Mouse (Mus musculus): Measurements from ENCODE around the gene Zfp354b.

Gene Zfp354b

GRCm38 (mm10) chr11:50886231-50886932 lies 45.1 kb downstream of the Zfp354b start:
- no peak for DNase-seq (ENCODE audit: low spot score)

GRCm38 (mm10) chr11:50883756-50884155 lies 47.7 kb downstream of the Zfp354b start:
- no peak for DNase-seq (ENCODE audit: low spot score)

GRCm38 (mm10) chr11:50878641-50879040 lies 52.8 kb downstream of the Zfp354b start:
- DNase-seq (ENCODE audit: low spot score): no peak
